Mouse (Mus musculus) liver, postnatal 0 days (tissue): ENCODE measurements around the gene Slc39a13. TPM values are rescaled to one million over a fixed set of nuclear protein-coding genes. Genes with fewer than 3 reads are reported as not detected.
A peak's percentile ranks its signal among the peaks of the same experiment; 100 is the strongest.

Experiments used
- ATAC-seq: fragments of 200-750 bp; cut with Nextera tagmentation; 2 replicates; pipeline ENCODE4 v1.8.0; 2017; ENCODE audit warnings: mild to moderate bottlenecking, moderate library complexity
- DNase-seq: peaks from one replicate; pipeline ENCODE4 v3.0.0-alpha.2; 2016
- H3K27ac ChIP-seq: fragments of 300-500 bp; sonication (generic); 2 replicates; pipeline ENCODE4 v1.5.1; 2014; ENCODE audit warnings: antibody characterized with exemption, moderate library complexity, mild to moderate bottlenecking, low read depth
- H3K27me3 ChIP-seq: fragments of 300-500 bp; sonication (generic); 2 replicates; pipeline ENCODE4 v1.6.1; 2014; ENCODE audit warnings: low read length, control low read depth, mixed read lengths; ENCODE audit not compliant: insufficient read depth
- H3K36me3 ChIP-seq: fragments of 300-500 bp; sonication (generic); replicated peaks from 2 replicates; pipeline ENCODE4 v1.6.1; 2014; ENCODE audit warnings: mild to moderate bottlenecking, control low read depth, low read length, moderate library complexity, mixed read lengths; ENCODE audit not compliant: insufficient read depth
- H3K4me1 ChIP-seq: fragments of 300-500 bp; sonication (generic); 2 replicates; pipeline ENCODE4 v1.6.1; 2014; ENCODE audit warnings: antibody characterized with exemption, mild to moderate bottlenecking, control low read depth; ENCODE audit not compliant: insufficient read depth
- H3K4me2 ChIP-seq: fragments of 300-500 bp; sonication (generic); 2 replicates; pipeline ENCODE4 v1.6.1; 2014; ENCODE audit warnings: low read depth, mild to moderate bottlenecking, low read length, moderate library complexity, mixed read lengths
- H3K4me3 ChIP-seq: fragments of 300-500 bp; sonication (generic); 2 replicates; pipeline ENCODE4 v1.5.1; 2014; ENCODE audit warnings: low read depth, low read length
- H3K9ac ChIP-seq: fragments of 300-500 bp; sonication (generic); replicated peaks from 2 replicates; pipeline ENCODE4 v1.6.1; 2014; ENCODE audit warnings: mild to moderate bottlenecking, moderate library complexity
- H3K9me3 ChIP-seq: fragments of 300-500 bp; sonication (generic); 2 replicates; pipeline ENCODE4 v1.6.1; 2016; ENCODE audit warnings: mild to moderate bottlenecking, control low read depth, low read length, mixed read lengths
- CTCF ChIP-seq: sonication (generic); IDR thresholded peaks from 2 replicates; pipeline ENCODE4 v1.5.1; 2016; ENCODE audit warnings: antibody characterized with exemption, low read depth
- EP300 ChIP-seq: IDR thresholded peaks from 2 replicates; pipeline ENCODE4 v1.6.1; 2016; ENCODE audit warnings: antibody characterized with exemption, low read depth, mild to moderate bottlenecking
- WGBS: fragments of 180-500 bp; shearing (Covaris S2); extraction: QIAGEN DNeasy Blood & Tissue Kit; methylation state at CpG from one replicate; pipeline ENCODE4 v1.1.7; 2014; ENCODE audit not compliant: insufficient replicate concordance; 5-methylcytosine and 5-hydroxymethylcytosine counted together
- polyA plus RNA-seq: library from polyadenylated mRNA; unstranded; fragments of >200 nt; fragmentation: Nextera tagmentation; extraction: Ambion mirVana; gene quantifications from 2 replicates; pipeline ENCODE4 v1.2.1, GENCODE M21; 2015

Slc39a13 gene
- polyA plus RNA-seq, 1 experiment from 2014 or later: 7.2 TPM

- Histone ChIP-seq H3K27ac (peak overlapping the region; percentile 84), H3K27me3 (no peaks in the 10 kb centered on the region), H3K9me3 (no peaks in the 10 kb centered on the region), H3K4me2 (peak overlapping the region; percentile 65), H3K4me3 (peak overlapping the region; percentile 54), H3K36me3 (0 out of 2 replicates have a peak, but pooled peaks cover 4% of the 10 kb centered on the region), H3K4me1 (peaks cover 19% of the 10 kb centered on the region), H3K9ac (peak overlapping the region; percentile 77)
- DNase-seq (no peak), ATAC-seq (peak; percentile 26)
- WGBS: 30% methylated on average over 10 of the region's 10 CpGs
- TF ChIP-seq CTCF: no peak
Observed at GRCm38 (mm10) chr2:91097015-91097414, 26.8 kb upstream of the Slc39a13 start.

- Histone ChIP-seq H3K4me3 (peak overlapping the region; percentile 54), H3K27me3 (no peaks in the 10 kb centered on the region), H3K9me3 (no peaks in the 10 kb centered on the region), H3K4me1 (peaks cover 19% of the 10 kb centered on the region), H3K4me2 (peak overlapping the region; percentile 65), H3K36me3 (0 out of 2 replicates have a peak, but pooled peaks cover 2% of the 10 kb centered on the region), H3K9ac (peak overlapping the region; percentile 77), H3K27ac (peak overlapping the region; percentile 84)
- peak; percentile 74 for DNase-seq
- ATAC-seq: peak; percentile 78
- TF ChIP-seq EP300: 0 out of 2 replicates have a peak, but pooled peaks have one; percentile 8
- no peak for TF ChIP-seq CTCF
- 34% methylated on average over 14 of the region's 14 CpGs for WGBS
Observed at GRCm38 (mm10) chr2:91096524-91096923, 26.3 kb upstream of the Slc39a13 start.

GRCm38 (mm10) chr2:91090827-91091226, 20.6 kb upstream of the Slc39a13 start:
- DNase-seq (no peak), ATAC-seq (no peak)
- no peak overlapping the region for H3K4me3 ChIP-seq
- H3K36me3 ChIP-seq: 0 out of 2 replicates have a peak, but pooled peaks cover 2% of the 10 kb centered on the region
- H3K4me2 ChIP-seq: no peak overlapping the region
- no peaks in the 10 kb centered on the region for H3K9me3 ChIP-seq
- no peaks in the 10 kb centered on the region for H3K27me3 ChIP-seq
- peaks cover 16% of the 10 kb centered on the region; the same call in 1 of the 2 replicates for H3K4me1 ChIP-seq
- 72% methylated on average over 6 of the region's 6 CpGs for WGBS
- TF ChIP-seq CTCF (no peak), EP300 (no peak)
- H3K27ac ChIP-seq: no peak overlapping the region
- H3K9ac ChIP-seq: no peak overlapping the region

GRCm38 (mm10) chr2:91090208-91090607, 20.0 kb upstream of the Slc39a13 start:
- H3K36me3 ChIP-seq: 0 out of 2 replicates have a peak, but pooled peaks cover 2% of the 10 kb centered on the region
- 71% methylated on average over 6 of the region's 6 CpGs for WGBS
- TF ChIP-seq CTCF (no peak), EP300 (no peak)
- no peak overlapping the region for H3K4me3 ChIP-seq
- no peak overlapping the region for H3K9ac ChIP-seq
- no peaks in the 10 kb centered on the region for H3K27me3 ChIP-seq
- no peak overlapping the region for H3K27ac ChIP-seq
- H3K4me1 ChIP-seq: peaks cover 14% of the 10 kb centered on the region; the same call in 1 of the 2 replicates
- H3K9me3 ChIP-seq: no peaks in the 10 kb centered on the region
- ATAC-seq (no peak), DNase-seq (no peak)
- H3K4me2 ChIP-seq: no peak overlapping the region

- Histone ChIP-seq H3K9me3 (no peaks in the 10 kb centered on the region), H3K27me3 (no peaks in the 10 kb centered on the region), H3K36me3 (0 out of 2 replicates have a peak, but pooled peaks cover 2% of the 10 kb centered on the region), H3K4me2 (peak overlapping the region; percentile 16), H3K4me3 (no peak overlapping the region), H3K9ac (no peak overlapping the region), H3K27ac (peak overlapping the region; percentile 88), H3K4me1 (peaks cover 14% of the 10 kb centered on the region; the same call in 1 of the 2 replicates)
- no peak for DNase-seq
- TF ChIP-seq EP300: no peak
- no peak for TF ChIP-seq CTCF
- WGBS: 46% methylated on average over 9 of the region's 9 CpGs
- peak; percentile 12; the same call in 1 of the 2 replicates for ATAC-seq
Observed at GRCm38 (mm10) chr2:91088987-91089386, 18.8 kb upstream of the Slc39a13 start.

- H3K4me3 ChIP-seq: no peak overlapping the region
- WGBS: 53% methylated on average over 9 of the region's 9 CpGs
- 0 out of 2 replicates have a peak, but pooled peaks cover 2% of the 10 kb centered on the region for H3K36me3 ChIP-seq
- H3K9ac ChIP-seq: peak overlapping the region; percentile 16; the same call in 1 of the 2 replicates
- no peaks in the 10 kb centered on the region for H3K27me3 ChIP-seq
- H3K4me2 ChIP-seq: peak overlapping the region; percentile 26; the same call in 1 of the 2 replicates
- ATAC-seq (no peak), DNase-seq (peak; percentile 28)
- H3K27ac ChIP-seq: peak overlapping the region; percentile 88
- no peaks in the 10 kb centered on the region for H3K9me3 ChIP-seq
- H3K4me1 ChIP-seq: peaks cover 21% of the 10 kb centered on the region
- TF ChIP-seq CTCF (no peak), EP300 (no peak)
Observed at GRCm38 (mm10) chr2:91087453-91087852, 17.2 kb upstream of the Slc39a13 start.
